Mouse (Mus musculus): ENCODE measurements at regions not wholly inside any gene's neighbourhood (a gene's known extent, or its start where the extent isn't known, plus 50 kb on each side); places are given as distances from the start of the nearest gene placed in this dataset.
A peak's percentile ranks its signal among the peaks of the same experiment; 100 is the strongest.
"Not testable (repeated sequence)": the region's sequence is repeated elsewhere in the genome, so short reads cannot be mapped to it uniquely, and the experiment has no call there.

GRCm38 (mm10) chr12:21680026-21680425 lies 262.6 kb upstream of the Ywhaq start:
- not testable (repeated sequence) for DNase-seq (ENCODE audit: low spot score in 2 of 2)

- DNase-seq (ENCODE audit: low spot score in 2 of 2) = peak in 1 of 2 experiments; percentile 5
Observed at GRCm38 (mm10) chr12:21649381-21649780, 231.9 kb upstream of the Ywhaq start.

- DNase-seq (ENCODE audit: low spot score in 2 of 2) = peak in 1 of 2 experiments; percentile 42
Observed at GRCm38 (mm10) chr12:21613781-21614180, 196.3 kb upstream of the Ywhaq start.

- no peak for DNase-seq (ENCODE audit: low spot score in 2 of 2)
Observed at GRCm38 (mm10) chr12:21568415-21569040, 151.1 kb upstream of the Ywhaq start.

GRCm38 (mm10) chr12:21543962-21544361 lies 126.5 kb upstream of the Ywhaq start:
- DNase-seq (ENCODE audit: low spot score in 2 of 2) = not testable (repeated sequence)

GRCm38 (mm10) chr12:21543153-21543894 lies 125.9 kb upstream of the Ywhaq start:
- peak; percentile 54 to 75 for DNase-seq (ENCODE audit: low spot score in 2 of 2)

GRCm38 (mm10) chr12:21531766-21532165 lies 114.3 kb upstream of the Ywhaq start:
- no peak for DNase-seq (ENCODE audit: low spot score in 2 of 2)

DNA sequence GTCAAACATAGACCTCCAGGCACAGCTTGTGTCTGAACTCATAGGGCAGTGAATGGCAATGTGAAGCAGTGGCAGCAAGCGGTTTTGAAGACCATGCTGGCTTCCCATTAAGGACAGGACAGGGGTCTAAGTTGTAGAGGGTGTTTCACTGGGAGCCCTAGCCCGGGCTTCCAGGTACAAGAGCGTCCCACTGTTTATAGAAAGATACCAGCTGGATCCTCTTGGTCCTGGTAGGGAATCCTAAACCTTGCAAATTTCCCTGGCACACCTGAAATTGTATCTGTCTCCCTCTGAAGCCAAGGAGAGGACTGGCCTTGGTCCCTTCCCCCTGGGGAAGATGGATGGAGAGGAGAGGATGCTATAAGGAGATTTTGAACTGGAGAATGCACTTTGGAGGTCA lies 111.9 kb upstream of the Ywhaq start:
- not testable (repeated sequence) for DNase-seq (ENCODE audit: low spot score in 2 of 2)

DNA sequence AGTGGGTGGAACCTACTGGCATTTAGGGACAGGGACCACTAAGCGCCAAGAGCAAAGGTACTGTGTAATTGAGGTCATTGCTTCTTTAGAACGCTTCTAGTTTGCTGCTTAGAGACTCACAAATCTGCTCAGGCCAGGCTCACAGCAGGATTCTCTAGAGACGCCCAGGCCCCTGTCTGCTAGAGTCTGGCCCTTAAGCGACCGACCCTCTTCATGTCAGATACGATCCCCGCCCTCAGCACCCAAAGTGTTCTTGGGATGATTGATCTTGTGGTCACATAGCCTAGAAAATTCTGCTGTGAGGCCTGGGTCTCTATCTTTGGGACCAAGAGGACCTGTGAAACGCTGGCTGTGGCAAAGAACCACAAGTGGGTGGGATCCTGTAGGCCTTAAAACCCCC lies 109.9 kb upstream of the Ywhaq start:
- DNase-seq (ENCODE audit: low spot score in 2 of 2) = not testable (repeated sequence)

- not testable (repeated sequence) for DNase-seq (ENCODE audit: low spot score in 2 of 2)
Observed at GRCm38 (mm10) chr12:21526906-21527305, 109.5 kb upstream of the Ywhaq start.

GRCm38 (mm10) chr12:21525567-21525966 lies 108.1 kb upstream of the Ywhaq start:
- DNase-seq (ENCODE audit: low spot score in 2 of 2) = not testable (repeated sequence)

DNA sequence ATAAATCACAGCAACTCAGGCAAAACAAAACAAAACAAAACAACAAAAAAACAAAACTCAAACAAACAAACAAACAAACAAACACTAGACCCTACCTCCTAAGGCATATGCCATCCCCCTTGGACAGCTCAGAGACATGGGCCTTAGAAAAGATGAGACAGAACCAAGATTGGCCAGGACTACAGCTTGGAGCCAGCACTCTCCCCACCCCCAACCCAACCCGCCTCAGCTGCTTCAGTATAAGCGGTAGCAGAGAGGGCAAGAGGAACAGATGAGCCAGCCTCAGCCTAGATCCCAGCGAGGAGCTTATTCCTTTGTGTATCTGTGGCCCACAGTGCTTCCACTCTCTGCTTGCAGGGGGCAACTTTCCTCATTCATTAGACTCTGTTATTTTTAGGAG lies 105.2 kb upstream of the Ywhaq start:
- DNase-seq (ENCODE audit: low spot score in 2 of 2) = no peak

DNA sequence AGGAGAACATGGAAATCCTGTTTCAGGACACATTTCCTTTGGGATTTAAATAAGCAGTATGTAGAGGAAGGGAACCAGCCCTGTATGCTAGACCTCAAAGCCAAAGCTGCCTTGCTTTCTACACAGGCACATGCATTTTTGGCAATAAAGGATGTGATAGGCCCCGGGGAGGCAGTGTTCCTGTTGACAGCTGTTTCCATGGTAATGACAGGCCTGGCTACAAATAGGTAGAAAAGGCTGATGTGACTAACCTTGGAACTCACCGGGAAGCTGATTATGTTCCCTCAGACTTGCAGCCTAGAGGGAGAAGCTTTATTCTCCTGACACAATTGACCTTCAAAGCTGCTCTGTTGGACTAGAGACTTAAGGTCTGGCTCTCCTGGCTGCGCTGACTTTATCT lies 101.6 kb upstream of the Ywhaq start:
- DNase-seq (ENCODE audit: low spot score in 2 of 2) = no peak

DNA sequence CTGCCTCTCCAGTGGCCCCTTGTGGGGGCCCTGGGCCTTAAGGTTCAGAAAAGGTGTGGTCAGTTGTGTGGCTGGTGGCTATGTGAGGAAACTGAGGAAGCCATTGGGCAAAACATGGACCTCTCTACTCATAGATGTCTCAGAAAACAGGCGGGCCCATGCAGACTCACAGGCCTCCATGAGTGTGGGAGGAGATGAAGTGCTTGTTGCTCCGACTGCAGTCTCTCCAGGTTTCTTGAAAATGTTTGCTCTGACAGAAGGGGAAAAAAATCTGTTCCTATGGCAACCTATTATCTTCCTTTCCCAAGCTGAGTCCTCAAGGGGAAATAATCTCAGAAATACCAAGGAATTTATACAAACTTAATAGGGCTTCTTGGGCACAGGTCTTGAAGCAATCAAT lies 95.3 kb upstream of the Ywhaq start:
- no peak for DNase-seq (ENCODE audit: low spot score in 2 of 2)

- no peak for DNase-seq (ENCODE audit: low spot score in 2 of 2)
Observed at GRCm38 (mm10) chr12:21511043-21511665, 93.7 kb upstream of the Ywhaq start.

- no peak for DNase-seq (ENCODE audit: low spot score in 2 of 2)
Observed at GRCm38 (mm10) chr12:21507080-21507479, 89.6 kb upstream of the Ywhaq start.

GRCm38 (mm10) chr12:21505731-21506368 lies 88.4 kb upstream of the Ywhaq start:
- DNase-seq (ENCODE audit: low spot score in 2 of 2) = no peak

- DNase-seq (ENCODE audit: low spot score in 2 of 2) = no peak
Observed at GRCm38 (mm10) chr12:21503250-21503649, 85.8 kb upstream of the Ywhaq start.

- no peak for DNase-seq (ENCODE audit: low spot score in 2 of 2)
Observed at GRCm38 (mm10) chr12:21496974-21497373, 79.5 kb upstream of the Ywhaq start.

GRCm38 (mm10) chr12:21495511-21495910 lies 78.1 kb upstream of the Ywhaq start:
- no peak for DNase-seq (ENCODE audit: low spot score in 2 of 2)

GRCm38 (mm10) chr12:21493471-21493870 lies 76.0 kb upstream of the Ywhaq start:
- no peak for DNase-seq (ENCODE audit: low spot score in 2 of 2)

All from gastrocnemius, postnatal 4 days (tissue).